Mouse (Mus musculus) erythroblast, embryonic 14.5 days (primary cell): Measurements from ENCODE around the gene Usmg5. TPM values are rescaled to one million over a fixed set of nuclear protein-coding genes. Genes with fewer than 3 reads are reported as not detected.

Experiments used
- H3K27me3 ChIP-seq: 2 replicates; pipeline ENCODE4 v1.6.1; 2012; ENCODE audit warnings: inconsistent platforms; ENCODE audit not compliant: control insufficient read depth
- H3K36me3 ChIP-seq: 2 replicates; pipeline ENCODE4 v1.6.1; 2012; ENCODE audit warnings: mild to moderate bottlenecking, inconsistent platforms; ENCODE audit not compliant: control insufficient read depth
- H3K4me1 ChIP-seq: 2 replicates; pipeline ENCODE4 v1.6.1; 2012; ENCODE audit warnings: inconsistent platforms; ENCODE audit not compliant: control insufficient read depth
- H3K4me3 ChIP-seq: replicated peaks from 2 replicates; pipeline ENCODE3; 2012; ENCODE audit warnings: moderate library complexity, mild to moderate bottlenecking, inconsistent platforms
- H3K9me3 ChIP-seq: 2 replicates; pipeline ENCODE4 v1.6.1; 2012; ENCODE audit warnings: low read length, inconsistent platforms, mixed read lengths; ENCODE audit not compliant: control insufficient read depth
- GATA1 ChIP-seq: IDR thresholded peaks from 2 replicates; pipeline ENCODE4 v1.6.1; 2012; ENCODE audit warnings: low read length, inconsistent platforms, mixed read lengths
- TAL1 ChIP-seq: IDR thresholded peaks from 3 replicates; pipeline ENCODE4 v1.6.1; 2012; ENCODE audit warnings: low read length, inconsistent platforms, mixed read lengths
- polyA plus RNA-seq: library from polyadenylated mRNA; stranded (reverse); fragments of >175 nt; gene quantifications from 2 replicates; pipeline ENCODE4 v1.2.3, GENCODE M21; 2012

Gene Usmg5
- polyA plus RNA-seq, 1 experiment: 2.6 TPM

DNA sequence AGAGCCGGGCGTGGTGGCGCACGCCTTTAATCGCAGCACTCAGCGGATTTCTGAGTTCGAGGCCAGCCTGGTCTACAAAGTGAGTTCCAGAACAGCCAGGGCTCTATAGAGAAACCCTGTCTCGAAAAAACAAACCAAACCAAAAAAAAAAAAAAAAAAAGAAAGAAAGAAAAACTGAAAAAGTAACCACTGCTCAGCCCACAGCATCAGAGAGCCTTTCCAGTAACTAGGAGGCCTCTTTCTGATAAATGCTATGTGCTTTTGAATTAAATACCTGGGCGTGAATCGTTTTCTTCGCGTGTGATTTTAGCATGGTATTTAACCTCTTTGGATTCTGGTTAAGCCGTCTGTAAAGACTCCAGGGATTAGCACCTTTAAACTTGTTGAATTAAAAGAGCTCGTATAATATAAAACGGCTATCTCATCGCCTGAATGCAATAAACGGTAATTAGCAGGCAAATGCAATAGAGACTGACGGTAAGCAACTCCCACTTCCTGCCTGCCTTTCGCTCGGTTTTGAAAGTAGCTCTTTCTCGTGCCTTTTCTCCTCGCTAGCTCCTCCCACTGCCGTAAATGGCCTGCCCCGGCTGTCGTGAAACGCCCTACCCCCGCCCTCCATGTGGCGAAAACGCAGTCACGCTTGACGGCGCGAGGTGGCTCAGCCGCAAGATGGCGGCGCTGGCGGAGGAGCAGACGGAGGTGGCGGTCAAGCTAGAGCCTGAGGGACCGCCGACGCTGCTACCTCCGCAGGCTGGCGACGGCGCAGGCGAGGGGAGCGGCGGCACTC, 23.2 kb downstream of the Usmg5 start, which contains the start of gene Taf5:
Gene Taf5, plus strand, starts transcription at position 651 of the 787 bp plus-strand sequence.
- H3K9me3 ChIP-seq: no peaks in the 10 kb centered on the region
- H3K4me3 ChIP-seq: peak within 1 kb of the TSS; percentile 95
- peaks cover 24% of the 10 kb centered on the region for H3K4me1 ChIP-seq
- TF ChIP-seq GATA1 (no peak), TAL1 (no peak)
- peaks cover 38% of the 10 kb centered on the region for H3K36me3 ChIP-seq
- no peaks in the 10 kb centered on the region for H3K27me3 ChIP-seq

DNA sequence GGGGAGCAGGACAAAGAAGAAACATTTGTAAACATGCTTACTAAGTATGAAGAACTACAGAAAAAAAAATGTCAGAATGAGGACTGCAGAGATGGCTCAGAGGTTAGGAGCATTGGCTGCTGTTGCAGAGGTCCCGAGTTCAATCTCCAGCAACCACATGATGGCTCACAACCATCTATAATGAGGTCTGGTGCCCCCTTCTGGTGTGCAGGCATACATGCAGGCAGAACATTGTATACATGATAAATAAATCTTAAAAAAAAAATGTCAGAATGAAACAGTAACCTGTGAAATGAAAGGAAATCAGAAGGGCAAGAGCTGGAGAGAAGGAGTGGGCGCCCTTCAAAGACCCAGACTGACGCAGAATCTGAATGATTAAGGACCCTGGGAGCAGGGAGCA, 24.6 kb downstream of the Usmg5 start:
- no peak overlapping the region for H3K4me3 ChIP-seq
- TF ChIP-seq GATA1: no peak
- no peak for TF ChIP-seq TAL1
- H3K36me3 ChIP-seq: peaks cover 25% of the 10 kb centered on the region
- H3K27me3 ChIP-seq: no peaks in the 10 kb centered on the region
- H3K4me1 ChIP-seq: peaks cover 24% of the 10 kb centered on the region
- no peaks in the 10 kb centered on the region for H3K9me3 ChIP-seq

DNA sequence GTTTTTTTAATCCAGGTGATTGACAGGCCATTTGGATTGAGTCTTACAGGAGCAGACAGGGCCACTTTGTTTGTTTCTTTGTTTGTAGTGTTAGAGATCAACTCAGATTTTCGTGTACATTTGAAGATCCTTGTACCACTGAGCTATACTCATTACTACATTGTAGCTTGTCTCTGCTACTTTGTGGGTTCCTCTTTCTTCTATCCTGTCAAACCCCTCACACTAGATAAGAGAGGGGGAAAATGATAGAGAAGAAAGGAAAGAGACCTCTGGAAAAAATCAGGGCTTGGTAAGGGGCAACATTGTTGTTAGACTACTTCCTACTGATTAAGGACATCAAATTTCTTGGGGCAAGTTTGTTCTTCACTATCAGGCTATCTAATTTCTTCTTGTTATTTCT, 32.8 kb downstream of the Usmg5 start:
- no peaks in the 10 kb centered on the region for H3K4me1 ChIP-seq
- H3K27me3 ChIP-seq: peaks cover 3% of the 10 kb centered on the region; the same call in 1 of the 2 replicates
- no peak overlapping the region for H3K4me3 ChIP-seq
- H3K9me3 ChIP-seq: no peaks in the 10 kb centered on the region
- TF ChIP-seq GATA1 (no peak), TAL1 (no peak)
- H3K36me3 ChIP-seq: no peaks in the 10 kb centered on the region

GRCm38 (mm10) chr19:47053471-47053870, 37.0 kb downstream of the Usmg5 start:
- Histone ChIP-seq H3K9me3 (no peaks in the 10 kb centered on the region), H3K4me3 (no peak overlapping the region), H3K36me3 (no peaks in the 10 kb centered on the region), H3K27me3 (peaks cover 3% of the 10 kb centered on the region; the same call in 1 of the 2 replicates), H3K4me1 (peaks cover 26% of the 10 kb centered on the region)
- TF ChIP-seq TAL1: no peak

DNA sequence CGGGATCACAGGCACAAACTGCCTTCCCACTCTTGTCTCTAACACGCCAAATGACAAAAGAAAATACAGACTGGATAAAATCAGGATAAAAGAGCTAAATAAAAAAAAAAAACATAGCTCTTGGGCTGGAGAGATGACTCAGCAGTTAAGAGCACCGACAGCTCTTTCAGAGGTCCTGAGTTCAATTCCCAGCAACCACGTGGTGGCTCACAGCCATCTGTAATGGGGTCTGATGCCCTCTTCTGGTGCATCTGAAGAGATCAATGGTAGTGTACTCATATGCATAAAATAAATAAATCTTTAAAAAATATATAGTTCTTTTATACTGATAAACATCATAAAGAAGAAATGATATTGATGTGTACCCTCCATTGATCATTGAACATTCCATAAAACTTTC, 37.5 kb downstream of the Usmg5 start:
- Histone ChIP-seq H3K9me3 (no peaks in the 10 kb centered on the region), H3K27me3 (peaks cover 3% of the 10 kb centered on the region; the same call in 1 of the 2 replicates), H3K36me3 (peaks cover 4% of the 10 kb centered on the region), H3K4me3 (no peak overlapping the region), H3K4me1 (peaks cover 26% of the 10 kb centered on the region)
- TF ChIP-seq GATA1: no peak
- no peak for TF ChIP-seq TAL1

- H3K27me3 ChIP-seq: no peaks in the 10 kb centered on the region
- no peak for TF ChIP-seq GATA1
- TF ChIP-seq TAL1: no peak
- H3K4me3 ChIP-seq: peak within 1 kb of the TSS; percentile 77
- peaks cover 22% of the 10 kb centered on the region for H3K36me3 ChIP-seq
- no peaks in the 10 kb centered on the region for H3K9me3 ChIP-seq
- peaks cover 27% of the 10 kb centered on the region for H3K4me1 ChIP-seq
These were observed 40.0 kb downstream of the Usmg5 start, which contains the start of gene Pcgf6 for GRCm38 (mm10) chr19:47050271-47051032. Gene Pcgf6, minus strand, starts transcription at chr19:47050906.

GRCm38 (mm10) chr19:47049840-47050239, 40.6 kb downstream of the Usmg5 start:
- TF ChIP-seq GATA1 (no peak), TAL1 (no peak)
- H3K36me3 ChIP-seq: peaks cover 26% of the 10 kb centered on the region
- H3K4me1 ChIP-seq: peaks cover 27% of the 10 kb centered on the region
- no peaks in the 10 kb centered on the region for H3K9me3 ChIP-seq
- H3K27me3 ChIP-seq: no peaks in the 10 kb centered on the region
- peak overlapping the region; percentile 77 for H3K4me3 ChIP-seq

DNA sequence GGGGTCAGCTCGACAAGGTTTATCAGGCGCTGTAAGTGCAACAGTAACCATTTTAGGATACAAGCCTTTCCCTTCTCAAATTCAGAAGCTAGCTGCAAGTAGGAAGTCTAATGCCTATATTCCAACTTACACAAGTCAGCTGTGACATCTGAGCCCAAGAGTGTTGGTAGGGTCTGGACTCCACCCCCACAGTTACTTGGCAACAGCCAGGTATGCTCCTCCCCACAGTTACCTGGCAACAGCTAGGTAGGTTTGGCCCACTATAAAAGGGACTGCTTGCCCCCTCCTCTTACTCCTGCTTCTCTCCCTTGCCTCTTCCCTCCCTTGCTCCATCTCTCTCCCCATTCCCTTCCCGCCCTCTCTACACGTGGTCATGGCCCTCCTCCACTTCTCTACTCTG, 41.4 kb downstream of the Usmg5 start:
- Histone ChIP-seq H3K36me3 (peaks cover 31% of the 10 kb centered on the region), H3K4me1 (peaks cover 27% of the 10 kb centered on the region), H3K9me3 (no peaks in the 10 kb centered on the region), H3K27me3 (no peaks in the 10 kb centered on the region), H3K4me3 (peak overlapping the region; percentile 29)
- TF ChIP-seq TAL1: no peak
- no peak for TF ChIP-seq GATA1

GRCm38 (mm10) chr19:47047236-47047833, 43.1 kb downstream of the Usmg5 start:
- Histone ChIP-seq H3K4me1 (peaks cover 27% of the 10 kb centered on the region), H3K9me3 (no peaks in the 10 kb centered on the region)
- TF ChIP-seq GATA1 (no peak), TAL1 (no peak)

More at GRCm38 (mm10) chr19:47047236-47047833, 43.1 kb downstream of the Usmg5 start:
- H3K27me3 ChIP-seq: no peaks in the 10 kb centered on the region
- peaks cover 36% of the 10 kb centered on the region for H3K36me3 ChIP-seq
- no peak overlapping the region for H3K4me3 ChIP-seq
